24 mouse cellular contexts compared by ENCODE assay signal in the genomic region with DNA sequence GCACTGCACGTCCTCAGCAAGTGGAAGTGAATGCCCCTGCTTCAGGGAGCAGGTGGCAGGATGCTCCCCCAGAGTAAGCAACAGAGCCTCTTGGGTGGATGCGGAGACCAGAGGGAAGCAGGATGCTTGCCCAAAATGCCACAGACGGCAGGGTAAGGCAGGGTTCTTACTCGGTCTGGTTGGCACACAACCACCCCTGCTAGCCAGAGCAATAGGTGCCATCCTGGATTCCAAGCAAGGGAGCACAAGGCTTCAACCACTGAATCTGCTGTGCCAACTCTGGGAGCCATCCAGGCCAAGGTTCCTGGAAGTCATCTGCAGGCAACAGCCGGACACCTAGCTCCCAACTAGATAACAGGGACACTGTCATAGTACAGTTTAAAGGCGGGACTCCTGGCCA.
"Had no signal": no experiment of that assay in that cellular context is flagged by ENCODE, and none has a peak within 500 bp of the region (broad histone marks: within the 10 kb centered on the region; RNA-seq: fewer than 3 reads in every experiment).

No protein-coding gene starts in this region.

- H3K27me3 ChIP-seq: limb, embryonic 13.5 days; lung, embryonic 15.5 days; midbrain, embryonic 13.5 days had no signal

- DNase-seq: kidney, postnatal 14 days; layer of hippocampus, adult 9-11 months; liver; lung, adult 18-20 months; lung, postnatal 10 days; lung, postnatal 36 days; right cerebral cortex, adult 18-20 months; right cerebral cortex, postnatal 14 days; right cerebral cortex, postnatal 4 days; thymus, adult 2 months; thymus, postnatal 14 days; thymus, postnatal 4 days had no signal

- H3K4me3 ChIP-seq: layer of hippocampus, adult 2 months; limb, embryonic 10.5 days; limb, embryonic 13.5 days; liver, embryonic 12.5 days; liver, embryonic 15.5 days; lung, embryonic 15.5 days; megakaryocyte, embryonic 14.5 days; midbrain, embryonic 10.5 days; midbrain, embryonic 13.5 days; myocyte had no signal

- H3K36me3 ChIP-seq: limb, embryonic 10.5 days; limb, embryonic 13.5 days; liver, embryonic 12.5 days; liver, embryonic 15.5 days; lung, embryonic 15.5 days; midbrain, embryonic 10.5 days; midbrain, embryonic 13.5 days had no signal

- H3K9me3 ChIP-seq: limb, embryonic 10.5 days; limb, embryonic 13.5 days; liver, embryonic 12.5 days; liver, embryonic 15.5 days; lung, embryonic 15.5 days; megakaryocyte, embryonic 14.5 days; midbrain, embryonic 10.5 days; midbrain, embryonic 13.5 days had no signal

- H3K9ac ChIP-seq: limb, embryonic 13.5 days; liver, embryonic 12.5 days; liver, embryonic 15.5 days; lung, embryonic 15.5 days; midbrain, embryonic 13.5 days had no signal

- ATAC-seq: liver, embryonic 12.5 days; midbrain, embryonic 13.5 days; midbrain, embryonic 16.5 days had no signal

- H3K4me2 ChIP-seq: limb, embryonic 13.5 days; liver, embryonic 12.5 days; liver, embryonic 15.5 days; lung, embryonic 15.5 days; midbrain, embryonic 13.5 days had no signal

- H3K27ac ChIP-seq: layer of hippocampus, adult 2 months; limb, embryonic 10.5 days; limb, embryonic 13.5 days; liver, embryonic 12.5 days; liver, embryonic 15.5 days; lung, embryonic 15.5 days; midbrain, embryonic 10.5 days; midbrain, embryonic 13.5 days; stomach, postnatal 0 days had no signal

- H3K4me1 ChIP-seq: limb, embryonic 10.5 days; limb, embryonic 13.5 days; liver, embryonic 12.5 days; liver, embryonic 15.5 days; lung, embryonic 15.5 days; midbrain, embryonic 10.5 days had no signal
